ENCODE assay signal across 10 mouse cellular contexts in genomic region chr5:121453743-121454502, GRCm38 (mm10). TPM values are rescaled to one million over a fixed set of nuclear protein-coding genes. Genes with fewer than 3 reads are reported as not detected.
DNase-seq lines count a peak whose midpoint lies in the region; ATAC-seq and TF ChIP-seq lines count a peak whose summit lies in the region.
"Had no signal": no experiment of that assay in that cellular context is flagged by ENCODE, and none has a peak within 500 bp of the region (broad histone marks: within the 10 kb centered on the region; RNA-seq: fewer than 3 reads in every experiment).

No protein-coding gene starts in this region.

- no peak for TF ChIP-seq CTCF in heart, adult 2 months (IDR thresholded peaks at IDR 0.05)

- H3K4me2 ChIP-seq in limb, embryonic 13.5 days (replicated peaks), result peak overlapping the region; percentile 82

- H3K27me3 ChIP-seq in heart, adult 2 months (ENCODE audit: control insufficient read depth, insufficient read depth, low read length), result no peaks in the 10 kb centered on the region
- no peaks in the 10 kb centered on the region for H3K27me3 ChIP-seq in limb, embryonic 13.5 days

- no peak for TF ChIP-seq POLR2A in heart, adult 2 months (IDR thresholded peaks at IDR 0.05; ENCODE audit: insufficient read depth, low read depth, low read length)

- no peaks in the 10 kb centered on the region for H3K36me3 ChIP-seq in heart, adult 2 months (ENCODE audit: control insufficient read depth, insufficient read depth, low read length)
- peaks cover 12% of the 10 kb centered on the region for H3K36me3 ChIP-seq in limb, embryonic 13.5 days

- peaks cover 10% of the 10 kb centered on the region for H3K4me1 ChIP-seq in heart, adult 2 months (ENCODE audit: control insufficient read depth, insufficient read depth, low read length)
- H3K4me1 ChIP-seq in limb, embryonic 13.5 days, result peaks cover 28% of the 10 kb centered on the region

- WGBS in heart, adult 2 months, result 62% methylated on average over 13 of the region's 13 CpGs
- 86% methylated on average over 13 of the region's 13 CpGs for WGBS in limb, embryonic 13.5 days

- peak overlapping the region; percentile 42 for H3K27ac ChIP-seq in heart, adult 2 months
- H3K27ac ChIP-seq in limb, embryonic 13.5 days, result 0 out of 2 replicates have a peak overlapping the region, but pooled peaks have one; percentile 44

- H3K79me2 ChIP-seq in heart, adult 2 months (replicated peaks; ENCODE audit: control insufficient read depth, insufficient read depth, low read length), result no peaks in the 10 kb centered on the region

- H3K4me3 ChIP-seq in heart, adult 2 months, result no peak overlapping the region
- no peak overlapping the region for H3K4me3 ChIP-seq in limb, embryonic 13.5 days

- TF ChIP-seq EP300 in heart, adult 2 months (IDR thresholded peaks at IDR 0.05; ENCODE audit: insufficient read depth, low read depth, low read length), result no peak

- peak; percentile 26 to 38 for DNase-seq in heart, adult 2 months
- DNase-seq in heart, postnatal 14 days, result no peak
- peak; percentile 12 for DNase-seq in urinary bladder, postnatal 25 days (ENCODE audit: low spot score)
- DNase-seq in urinary bladder, postnatal 36 days (ENCODE audit: low spot score in 2 of 2), result no peak
- DNase-seq in layer of hippocampus, adult 9-10 months (ENCODE audit: low spot score), result no peak
- DNase-seq in urinary bladder, postnatal 4 days (ENCODE audit: low spot score in 2 of 2), result no peak
- no peak for DNase-seq in T-cell, adult 2 months (ENCODE audit: low spot score)
- DNase-seq: cerebellum, postnatal 14 days had no signal

- intact Hi-C loops in heart, adult 2 months (cut with DNase I), result no loop called here
- intact Hi-C loops in heart, postnatal 14 days (cut with DNase I), result loop anchor here (5.0 kb wide), 1 partner anchor 148 kb away; no protein-coding TSS in a partner anchor

- no peaks in the 10 kb centered on the region for H3K9me3 ChIP-seq in limb, embryonic 13.5 days

- ATAC-seq in limb, embryonic 13.5 days (ENCODE audit: low FRiP score, low read depth), result no peak

- no peak overlapping the region for H3K9ac ChIP-seq in heart, adult 2 months (ENCODE audit: low read depth, low read length)
- H3K9ac ChIP-seq in limb, embryonic 13.5 days, result peak overlapping the region; percentile 31; the same call in 1 of the 2 replicates

RNA-seq across cellular contexts. Expression of gene Erp29, which starts 1.6 kb away (rescaled TPM):
- 10 to 100 TPM; 67.6 to 73.3 TPM for total RNA-seq in heart, adult 2 months (2021)
- 29.4 and 43.4 TPM in 2 replicates for polyA plus RNA-seq in heart, adult 2 months (2012; rRNA removed)
- 10 to 100 TPM; 84.7 to 93.4 TPM for total RNA-seq in heart, postnatal 14 days (2021)
- polyA plus RNA-seq in limb, embryonic 13.5 days (2015; fragmentation: Nextera tagmentation; extraction: Ambion mirVana), result 158 and 161 TPM in 2 replicates

RNA-seq across cellular contexts. Expression of gene Tmem116, which starts 2.2 kb away (rescaled TPM):
- total RNA-seq in heart, adult 2 months (2021), result 10 to 100 TPM in 1 of 2 experiments, 1 to 10 TPM in 1; 10.0 to 12.6 TPM
- 16.2 and 27.9 TPM in 2 replicates for polyA plus RNA-seq in heart, adult 2 months (2012; rRNA removed)
- total RNA-seq in heart, postnatal 14 days (2021), result 1 to 10 TPM; 8.4 to 9.4 TPM
- 1.8 and 2.5 TPM in 2 replicates for polyA plus RNA-seq in limb, embryonic 13.5 days (2015; fragmentation: Nextera tagmentation; extraction: Ambion mirVana)

RNA-seq across cellular contexts. Expression of gene Adam1b, which starts 49.3 kb away (rescaled TPM):
- not detected for total RNA-seq in heart, adult 2 months (2021)
- polyA plus RNA-seq in heart, adult 2 months (2012; rRNA removed), result 0.04 TPM in 1 of 2 replicates, not detected in the other
- total RNA-seq in heart, postnatal 14 days (2021), result not detected
- polyA plus RNA-seq in limb, embryonic 13.5 days (2015; fragmentation: Nextera tagmentation; extraction: Ambion mirVana), result not detected in 2 replicates
- polyA plus RNA-seq: neural tube, embryonic 11.5 days had no signal

RNA-seq across cellular contexts. Expression of gene Naa25, which starts 56.2 kb away (rescaled TPM):
- total RNA-seq in heart, adult 2 months (2021), result 10 to 100 TPM; 21.3 to 22.5 TPM
- 7.1 and 11.1 TPM in 2 replicates for polyA plus RNA-seq in heart, adult 2 months (2012; rRNA removed)
- 10 to 100 TPM; 20.6 to 21.5 TPM for total RNA-seq in heart, postnatal 14 days (2021)
- 38.3 and 40.6 TPM in 2 replicates for polyA plus RNA-seq in limb, embryonic 13.5 days (2015; fragmentation: Nextera tagmentation; extraction: Ambion mirVana)

Comparison
In these comparisons a context has a peak if more than half of its experiments do, and no peak if none do; other contexts are left out.
1. DNase-seq: peak in heart, adult 2 months (2 of 2) and urinary bladder, postnatal 25 days (single experiment); none in heart, postnatal 14 days (0 of 2), urinary bladder, postnatal 36 days (0 of 2), layer of hippocampus, adult 9-10 months (single experiment), urinary bladder, postnatal 4 days (0 of 2) and T-cell, adult 2 months (single experiment).